Mouse (Mus musculus) cerebellum, postnatal 10 days (tissue): ENCODE data around the gene Fgf4.
A peak's percentile ranks its signal among the peaks of the same experiment; 100 is the strongest.

Source experiments
- DNase-seq, 2 experiments: peaks; one replicate each; pipeline ENCODE4 v3.0.0; 2021; ENCODE audit warnings: mixed read lengths in 2 of 2

The Fgf4 gene

GRCm38 (mm10) chr7:144914296-144914947 lies 67.3 kb downstream of the Fgf4 start:
- DNase-seq: peak; percentile 50 to 53
